Mouse (Mus musculus) bone marrow, adult 2 months (tissue): ENCODE measurements around the gene Srcin1.

ENCODE experiments used
- CTCF ChIP-seq: fragments of 200-500 bp; IDR thresholded peaks from 2 replicates; pipeline ENCODE4 v1.5.1; 2011; ENCODE audit warnings: low read length, control low read depth; ENCODE audit not compliant: control insufficient read depth, insufficient read depth
- POLR2A ChIP-seq: fragments of 200-500 bp; IDR thresholded peaks from 2 replicates; pipeline ENCODE4 v1.6.1; 2011; ENCODE audit warnings: low read depth, mild to moderate bottlenecking, control low read depth, low read length, borderline replicate concordance; ENCODE audit not compliant: control insufficient read depth

GRCm38 (mm10) chr11:97491640-97492039, 84.3 kb downstream of the Srcin1 start:
- TF ChIP-seq CTCF (no peak), POLR2A (no peak)
